Mouse (Mus musculus) skeletal muscle tissue, adult 2 months (tissue): ENCODE data around the gene Arfgef2.

Source experiments
- DNase-seq: peaks from one replicate; pipeline ENCODE4 v3.0.0-alpha.2; 2012; ENCODE audit warnings: low read depth, low spot score

The Arfgef2 gene

DNA sequence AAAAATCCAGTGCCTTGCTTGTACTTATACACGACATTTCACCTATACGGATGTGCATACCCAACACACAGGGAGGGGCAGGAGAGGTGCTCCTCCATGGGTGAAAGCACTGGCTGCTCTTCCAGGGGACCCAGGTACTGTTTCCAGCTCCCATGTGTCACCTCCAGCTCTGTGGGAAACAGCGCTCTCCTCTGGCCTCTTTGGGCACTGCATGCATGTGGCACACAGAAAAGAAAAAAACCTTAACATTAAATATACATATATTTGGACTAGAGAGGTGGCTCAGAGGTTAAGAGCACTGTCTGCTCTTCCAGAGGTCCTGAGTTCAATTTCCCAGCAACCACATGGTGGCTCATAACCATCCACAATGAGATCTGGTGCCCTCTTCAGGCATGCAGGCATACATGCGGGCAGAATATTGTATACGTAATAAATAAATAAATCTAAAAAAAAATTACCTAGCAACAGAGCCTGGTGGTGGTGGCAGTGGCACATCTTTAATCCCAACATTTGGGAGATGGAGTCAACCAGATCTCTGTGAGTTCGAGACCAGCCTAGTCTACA lies 98.4 kb downstream of the Arfgef2 start:
- DNase-seq: no peak

DNA sequence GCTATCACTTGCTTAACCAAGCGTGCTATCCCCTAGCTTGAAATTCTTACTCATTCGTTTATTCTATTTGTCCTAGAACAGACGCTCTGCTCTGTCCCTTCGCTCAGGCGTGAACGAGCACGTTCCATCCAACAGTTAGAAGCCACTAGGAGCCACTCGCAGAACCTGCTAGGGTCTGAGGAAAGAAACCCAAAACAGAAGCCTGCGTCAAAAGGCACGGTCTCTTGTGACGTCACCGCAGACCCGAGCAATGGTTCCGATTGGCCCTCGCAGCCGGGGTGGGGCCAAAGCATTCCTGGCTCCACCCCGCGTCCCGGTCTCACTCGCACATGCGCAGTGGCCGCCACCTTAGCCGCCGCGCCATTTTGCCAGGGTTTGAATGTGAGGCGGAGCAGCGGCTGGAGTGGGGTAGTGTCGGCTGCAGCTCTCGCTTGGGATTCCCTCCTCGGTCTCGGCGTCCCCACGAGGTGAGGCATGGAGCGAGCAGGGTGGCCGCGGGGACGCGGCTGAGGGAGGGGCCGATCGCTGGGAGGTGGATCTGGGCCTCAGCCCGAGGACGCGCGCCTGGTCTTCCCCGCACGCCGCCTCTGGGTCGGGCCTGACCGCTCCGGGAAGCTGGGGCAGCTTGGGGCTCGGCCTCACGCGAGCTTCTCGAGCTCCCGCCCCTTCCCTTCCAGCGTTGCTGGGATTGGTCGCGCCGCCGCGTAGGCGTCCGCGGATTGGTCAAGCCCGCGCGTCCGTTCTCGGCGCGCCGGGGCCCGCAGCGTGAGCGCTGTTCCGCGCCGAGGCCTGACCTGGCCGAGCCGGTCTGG lies 100.5 kb downstream of the Arfgef2 start, which contains the start of gene Cse1l:
Cse1l (plus strand) TSS at position 330 of the 812 bp plus-strand sequence.
- DNase-seq: peak; percentile 96

DNA sequence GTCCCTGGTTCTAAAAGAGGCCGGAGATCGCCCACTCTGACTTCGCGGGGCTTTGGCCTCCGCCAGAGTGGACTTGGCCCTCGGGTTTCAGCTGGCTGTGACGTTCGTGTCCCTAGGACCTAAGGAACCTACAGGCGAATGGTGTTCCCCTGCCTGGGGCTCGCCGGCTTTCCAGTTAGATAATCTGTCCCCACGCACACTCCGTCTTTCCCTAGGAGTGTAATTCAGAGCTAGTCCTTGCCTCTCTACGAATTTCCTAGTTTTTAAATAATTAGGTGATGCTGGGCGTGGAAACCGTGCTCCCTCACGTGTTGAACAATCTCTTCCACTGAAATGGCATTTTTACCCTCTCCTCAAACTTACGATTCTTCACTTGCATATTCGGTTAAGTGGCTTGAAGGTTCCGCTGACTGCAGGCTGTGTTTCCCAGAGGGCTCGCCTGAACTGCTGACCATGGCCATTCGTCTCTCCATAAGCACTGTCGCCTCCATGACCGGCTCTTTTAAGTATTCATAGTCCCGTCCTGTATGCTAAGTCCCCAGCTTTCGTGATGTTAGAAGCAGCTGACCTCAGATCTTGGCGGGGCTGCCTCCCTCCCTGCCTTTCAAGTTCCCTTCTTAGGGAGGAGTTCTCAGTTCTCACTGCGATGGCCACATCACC lies 101.3 kb downstream of the Arfgef2 start:
- DNase-seq: peak; percentile 22

DNA sequence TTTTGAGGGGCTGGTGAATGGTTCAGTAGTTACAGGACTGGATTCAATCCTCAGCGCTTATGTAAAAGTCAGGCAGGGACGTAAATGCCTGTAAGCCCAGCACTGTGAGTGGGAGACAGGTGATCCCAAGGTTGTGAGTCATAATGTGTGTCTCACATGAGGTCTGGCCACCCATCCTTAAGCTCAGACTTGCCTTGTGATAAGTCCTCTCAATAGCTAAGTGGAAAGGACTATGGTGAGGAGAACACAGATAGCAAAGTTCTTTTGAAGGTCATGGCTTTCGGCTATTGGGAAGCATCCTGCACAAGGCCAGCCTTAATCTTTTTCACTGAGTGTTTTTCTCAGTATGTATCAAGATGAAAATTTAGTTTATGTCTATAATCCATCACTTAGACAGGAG lies 104.3 kb downstream of the Arfgef2 start:
- no peak for DNase-seq

DNA sequence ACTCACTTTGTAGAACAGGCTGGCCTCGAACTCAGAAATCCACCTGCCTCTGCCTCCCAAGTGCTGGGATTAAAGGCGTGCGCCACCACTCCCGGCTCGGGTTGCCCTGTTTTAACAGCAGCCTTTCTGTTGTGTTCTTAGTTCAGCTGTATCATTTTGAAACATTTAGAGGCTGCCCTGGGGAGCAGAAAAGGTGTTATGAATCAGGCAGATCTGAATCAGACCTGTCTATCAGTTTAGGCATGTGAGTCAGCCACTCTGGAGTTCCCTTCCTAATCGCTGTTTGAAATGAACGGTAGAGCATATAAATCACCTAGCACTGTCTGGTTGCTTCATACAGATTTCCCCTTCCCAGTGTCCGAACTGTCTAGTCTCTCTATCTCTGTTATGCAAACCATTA lies 105.1 kb downstream of the Arfgef2 start:
- no peak for DNase-seq

DNA sequence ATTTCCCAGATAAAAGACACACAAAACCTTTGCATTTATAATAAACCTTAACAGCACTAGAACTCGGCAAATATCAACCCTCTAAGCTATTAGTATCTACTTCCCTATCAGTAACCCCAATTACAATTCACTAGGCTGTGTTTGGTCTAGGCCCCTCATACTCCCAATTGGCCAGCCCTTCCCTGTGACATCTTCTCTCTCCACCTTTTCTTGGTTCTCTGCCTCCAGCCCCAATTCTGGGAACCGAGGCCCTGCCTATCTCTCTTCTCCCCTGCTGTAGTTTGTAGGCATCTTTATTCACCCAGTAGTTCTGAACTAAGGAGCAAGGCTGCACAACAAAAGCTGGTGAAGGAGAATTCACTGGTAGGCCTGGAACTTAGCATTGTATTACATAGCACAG lies 118.6 kb downstream of the Arfgef2 start:
- no peak for DNase-seq

DNA sequence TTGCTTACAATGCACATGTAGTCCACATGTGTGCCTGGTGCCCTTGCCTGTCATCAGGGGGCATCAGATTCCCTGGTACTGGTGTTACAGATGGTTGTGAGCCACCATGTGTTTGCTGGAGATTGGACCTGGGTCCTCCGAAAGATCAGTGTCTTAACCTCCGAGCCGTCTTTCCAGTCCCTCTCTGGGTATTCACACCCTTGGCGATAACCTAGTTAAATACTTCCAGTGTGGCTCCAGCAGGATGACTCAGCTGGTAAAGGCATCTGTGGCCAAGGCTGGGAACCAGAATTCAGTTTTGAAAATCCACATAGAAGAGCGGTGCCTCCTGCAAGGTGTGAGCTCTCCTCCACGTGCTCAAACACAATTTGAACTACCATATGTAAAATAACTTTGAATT lies 128.6 kb downstream of the Arfgef2 start:
- DNase-seq: no peak

DNA sequence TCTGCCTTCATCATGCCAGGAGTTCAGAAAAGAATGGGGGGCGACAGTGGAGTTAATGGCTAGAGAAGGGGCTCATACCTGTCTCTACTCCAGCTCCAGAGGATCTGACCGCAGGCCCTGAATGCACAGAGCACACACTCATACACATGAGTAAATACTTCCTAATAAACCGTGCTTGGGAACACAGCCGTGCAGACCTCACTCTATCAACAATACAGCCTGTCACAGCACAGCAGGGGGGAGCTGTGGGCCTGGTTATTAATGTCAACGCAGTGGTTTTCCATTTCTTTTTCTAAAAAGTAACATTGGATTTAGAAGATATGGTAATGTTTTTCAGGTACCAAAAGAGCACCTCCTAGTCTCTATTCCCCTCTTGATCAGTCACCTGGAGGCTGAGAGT lies 129.0 kb downstream of the Arfgef2 start:
- no peak for DNase-seq

DNA sequence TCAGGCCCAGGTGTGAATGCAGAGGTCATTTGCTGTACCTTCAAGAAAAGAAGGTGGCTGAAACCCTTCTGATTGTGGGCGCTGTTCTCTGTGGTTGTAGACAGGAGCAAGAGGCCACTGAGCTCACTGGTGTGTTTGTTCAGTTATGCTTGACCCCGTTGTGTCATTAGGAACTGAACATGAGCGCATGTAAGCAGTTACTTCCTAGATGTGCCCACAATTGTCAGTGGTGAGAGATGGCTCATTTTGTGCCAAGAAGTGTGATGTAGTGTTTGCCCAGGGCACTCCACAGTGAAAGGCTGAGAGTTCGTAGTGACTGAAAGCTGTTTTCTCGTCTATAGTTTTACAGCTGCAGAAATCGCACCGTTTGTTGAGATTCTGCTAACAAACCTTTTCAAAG lies 130.2 kb downstream of the Arfgef2 start:
- DNase-seq: no peak

DNA sequence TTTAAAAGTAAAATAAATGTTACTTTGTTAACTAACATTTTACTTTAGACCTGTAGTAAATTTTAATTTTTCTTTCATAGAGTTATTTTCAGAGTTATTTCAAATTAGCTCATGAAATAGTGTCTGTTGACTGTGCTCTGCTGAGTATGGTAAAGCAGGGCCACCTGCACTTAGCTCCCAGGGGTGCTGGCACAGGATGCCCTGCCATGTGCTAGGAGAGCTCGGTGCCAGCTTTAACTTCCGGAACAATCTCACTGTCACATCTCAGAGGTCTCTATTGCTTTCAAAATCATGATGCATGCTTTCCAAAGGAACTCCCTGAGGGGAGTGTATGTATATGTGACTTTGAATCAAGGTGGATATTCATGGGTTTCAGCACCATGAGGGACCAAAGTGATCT lies 130.8 kb downstream of the Arfgef2 start:
- DNase-seq: no peak

DNA sequence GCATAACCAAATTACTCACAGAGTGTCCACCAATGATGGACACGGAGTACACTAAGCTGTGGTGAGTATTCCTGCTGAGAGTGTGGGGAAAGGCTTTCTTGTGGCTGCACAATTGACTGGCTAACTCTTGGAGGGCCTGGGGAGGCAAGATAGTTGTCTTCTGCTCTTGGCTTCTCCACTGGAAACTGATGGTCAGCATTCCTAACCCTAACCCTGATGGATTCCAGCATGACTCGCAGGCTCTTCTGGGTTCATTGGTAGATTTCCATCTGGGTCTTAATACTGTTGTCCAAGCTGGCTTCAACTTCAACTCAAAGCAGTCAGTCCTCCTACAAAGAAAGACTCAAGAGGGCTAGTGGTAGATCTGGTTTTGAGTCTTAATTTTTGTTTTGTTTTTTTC lies 137.8 kb downstream of the Arfgef2 start:
- no peak for DNase-seq

DNA sequence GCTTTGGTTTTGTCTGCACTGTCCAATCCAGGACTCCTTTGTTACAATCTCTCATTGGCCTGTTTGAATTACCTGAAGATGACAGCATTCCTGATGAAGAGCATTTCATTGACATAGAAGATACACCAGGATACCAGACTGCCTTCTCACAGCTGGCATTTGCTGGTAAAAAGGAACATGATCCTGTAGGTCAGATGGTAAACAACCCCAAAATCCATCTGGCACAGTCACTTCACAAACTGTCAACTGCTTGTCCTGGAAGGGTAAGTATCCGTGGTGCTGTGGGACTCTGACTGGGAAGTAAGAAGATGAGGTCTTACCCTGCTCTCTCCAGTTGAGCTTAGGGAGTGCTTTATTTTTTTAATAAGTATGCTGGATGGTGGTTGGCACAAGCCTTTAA lies 139.0 kb downstream of the Arfgef2 start:
- peak; percentile 54 for DNase-seq

DNA sequence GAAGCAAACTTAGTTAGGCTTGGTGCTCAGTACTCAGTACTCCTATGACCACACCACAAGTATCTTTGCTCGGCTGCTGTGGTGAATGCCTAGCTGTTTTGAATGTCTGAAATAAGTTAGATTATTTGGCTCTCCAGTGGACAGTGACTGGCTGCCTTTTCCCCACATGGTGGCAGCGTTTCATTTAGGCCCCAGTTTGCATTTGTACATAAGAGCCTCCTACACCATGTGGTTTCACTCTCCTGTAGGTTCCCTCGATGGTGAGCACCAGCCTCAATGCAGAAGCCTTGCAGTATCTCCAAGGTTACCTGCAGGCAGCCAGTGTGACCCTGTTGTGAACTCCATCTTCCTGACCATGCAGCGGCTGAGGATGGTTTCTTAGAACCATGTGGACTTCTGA lies 140.1 kb downstream of the Arfgef2 start:
- DNase-seq: no peak
